Mouse (Mus musculus) CH12.LX (cell line): ENCODE measurements around the gene Bbs7. TPM values are rescaled to one million over a fixed set of nuclear protein-coding genes. Genes with fewer than 3 reads are reported as not detected.

Source experiments
- DNase-seq: peaks from one replicate; pipeline ENCODE4 v3.0.0-alpha.2; 2013; ENCODE audit errors: extremely low read depth
- H3K27ac ChIP-seq: 2 replicates; pipeline ENCODE4 v1.5.1; 2012; ENCODE audit warnings: low read depth, mild to moderate bottlenecking, control low read depth, moderate library complexity; ENCODE audit not compliant: insufficient read depth
- H3K27me3 ChIP-seq: replicated peaks from 2 replicates; pipeline ENCODE3; 2012; ENCODE audit warnings: inconsistent platforms
- H3K36me3 ChIP-seq, 2 experiments: replicated peaks in 1 of 2; 2 replicates each; pipeline versions ENCODE3 to v1.6.1; 2012; ENCODE audit warnings: inconsistent platforms in 1 of 2, low read length in 1 of 2, mild to moderate bottlenecking in 1 of 2, mixed read lengths in 1 of 2, moderate library complexity in 1 of 2; ENCODE audit not compliant: control insufficient read depth in 1 of 2, insufficient read depth in 1 of 2
- H3K4me1 ChIP-seq, 2 experiments: 2 replicates each; pipeline ENCODE4 v1.6.1; 2012; ENCODE audit warnings: inconsistent platforms in 1 of 2, moderate library complexity in 1 of 2; ENCODE audit not compliant: insufficient read depth in 2 of 2, control insufficient read depth in 1 of 2
- H3K4me2 ChIP-seq: 2 replicates; pipeline ENCODE4 v1.6.1; 2012; ENCODE audit warnings: low read depth, mild to moderate bottlenecking, control low read depth; ENCODE audit not compliant: poor library complexity, insufficient read depth, severe bottlenecking
- H3K4me3 ChIP-seq, 3 experiments: fragments of 150-350 bp in 1 of 3; sonication (generic) in 1 of 3; replicated peaks in 1 of 3; 2 replicates each; pipeline versions ENCODE3 to v1.5.1; 2011 to 2012; ENCODE audit warnings: low read depth in 2 of 3, low read length in 2 of 3, mild to moderate bottlenecking in 2 of 3, moderate library complexity in 2 of 3, control low read depth in 1 of 3, improper control_type of control experiment in 1 of 3, inconsistent platforms in 1 of 3, mixed read lengths in 1 of 3; ENCODE audit not compliant: poor library complexity in 1 of 3
- H3K79me2 ChIP-seq: replicated peaks from 2 replicates; pipeline ENCODE4 v1.6.1; 2012; ENCODE audit warnings: mild to moderate bottlenecking, moderate library complexity; ENCODE audit not compliant: control insufficient read depth, poor library complexity, insufficient read depth, severe bottlenecking; ENCODE audit errors: extremely low read depth
- H3K9ac ChIP-seq: 2 replicates; pipeline ENCODE4 v1.6.1; 2012; ENCODE audit warnings: low read depth, mild to moderate bottlenecking, control low read depth, moderate library complexity; ENCODE audit not compliant: insufficient read depth
- H3K9me3 ChIP-seq: replicated peaks from 2 replicates; pipeline ENCODE3; 2012; ENCODE audit warnings: low read length, inconsistent platforms, mixed read lengths
- BHLHE40 ChIP-seq: IDR thresholded peaks from 2 replicates; pipeline ENCODE4 v1.6.1; 2011; ENCODE audit warnings: mild to moderate bottlenecking, low read depth, low read length, improper control_type of control experiment
- CTCF ChIP-seq, 2 experiments: IDR thresholded peaks in 1 of 2; conservative IDR thresholded peaks in 1 of 2; 2 replicates each; pipeline ENCODE4 v1.5.1; 2011 to 2012; ENCODE audit warnings: low read depth in 2 of 2, low read length in 2 of 2, improper control_type of control experiment in 1 of 2, inconsistent platforms in 1 of 2, mild to moderate bottlenecking in 1 of 2, moderate library complexity in 1 of 2
- E2F4 ChIP-seq: IDR thresholded peaks from 2 replicates; pipeline ENCODE4 v1.6.1; 2011; ENCODE audit warnings: low read depth, low read length, improper control_type of control experiment; ENCODE audit not compliant: insufficient replicate concordance
- EP300 ChIP-seq: IDR thresholded peaks from 2 replicates; pipeline ENCODE4 v1.6.1; 2011; ENCODE audit warnings: low read length, improper control_type of control experiment
- GABPA ChIP-seq: IDR thresholded peaks from 2 replicates; pipeline ENCODE4 v1.6.1; 2012; ENCODE audit warnings: low read depth, low read length, improper control_type of control experiment, inconsistent platforms; ENCODE audit not compliant: insufficient replicate concordance
- HCFC1 ChIP-seq: IDR thresholded peaks from 2 replicates; pipeline ENCODE4 v1.6.1; 2012; ENCODE audit warnings: low read depth, mild to moderate bottlenecking, inconsistent platforms, low read length, improper control_type of control experiment
- IRF4 ChIP-seq: IDR thresholded peaks from 2 replicates; pipeline ENCODE4 v1.6.1; 2014; ENCODE audit warnings: low read depth, mild to moderate bottlenecking, inconsistent platforms, low read length, improper control_type of control experiment
- JUN ChIP-seq: IDR thresholded peaks from 2 replicates; pipeline ENCODE4 v1.6.1; 2011; ENCODE audit warnings: low read depth, mild to moderate bottlenecking, low read length, improper control_type of control experiment, moderate library complexity; ENCODE audit not compliant: insufficient read depth
- JUND ChIP-seq: conservative IDR thresholded peaks from 2 replicates; pipeline ENCODE4 v1.6.1; 2011; ENCODE audit warnings: low read depth, low read length, improper control_type of control experiment
- MAFK ChIP-seq: IDR thresholded peaks from 2 replicates; pipeline ENCODE4 v1.6.1; 2011; ENCODE audit warnings: low read length, improper control_type of control experiment; ENCODE audit not compliant: insufficient replicate concordance
- MAX ChIP-seq: IDR thresholded peaks from 2 replicates; pipeline ENCODE4 v1.6.1; 2011; ENCODE audit warnings: low read length, improper control_type of control experiment
- MEF2A ChIP-seq: IDR thresholded peaks from 2 replicates; pipeline ENCODE4 v1.6.1; 2014; ENCODE audit warnings: low read depth, mild to moderate bottlenecking, inconsistent platforms, low read length, improper control_type of control experiment, borderline replicate concordance
- MYC ChIP-seq: IDR thresholded peaks from 2 replicates; pipeline ENCODE4 v1.6.1; 2011; ENCODE audit warnings: low read depth, mild to moderate bottlenecking, improper control_type of control experiment, low read length
- NELFE ChIP-seq: IDR thresholded peaks from 2 replicates; pipeline ENCODE4 v1.6.1; 2011; ENCODE audit warnings: low read depth, low read length, improper control_type of control experiment
- PAX5 ChIP-seq: IDR thresholded peaks from 2 replicates; pipeline ENCODE4 v1.6.1; 2012; ENCODE audit warnings: low read length, inconsistent platforms, mixed read lengths
- POLR2AphosphoS2 ChIP-seq: IDR thresholded peaks from 2 replicates; pipeline ENCODE4 v1.6.1; 2011; ENCODE audit warnings: low read depth, low read length, improper control_type of control experiment
- RAD21 ChIP-seq: IDR thresholded peaks from 2 replicates; pipeline ENCODE4 v1.6.1; 2011; ENCODE audit warnings: low read depth, mild to moderate bottlenecking, low read length, improper control_type of control experiment, moderate library complexity
- SMC3 ChIP-seq: IDR thresholded peaks from 2 replicates; pipeline ENCODE4 v1.6.1; 2011; ENCODE audit warnings: low read depth, low read length, improper control_type of control experiment
- TBP ChIP-seq: conservative IDR thresholded peaks from 2 replicates; pipeline ENCODE4 v1.6.1; 2011; ENCODE audit warnings: low read depth, low read length, improper control_type of control experiment
- TCF12 ChIP-seq: IDR thresholded peaks from 2 replicates; pipeline ENCODE4 v1.6.1; 2014; ENCODE audit warnings: low read depth, mild to moderate bottlenecking, inconsistent platforms, low read length, improper control_type of control experiment
- UBTF ChIP-seq: IDR thresholded peaks from 2 replicates; pipeline ENCODE4 v1.6.1; 2012; ENCODE audit warnings: low read depth, mild to moderate bottlenecking, inconsistent platforms, low read length, improper control_type of control experiment, moderate library complexity
- USF1 ChIP-seq: IDR thresholded peaks from 2 replicates; pipeline ENCODE4 v1.6.1; 2014; ENCODE audit warnings: low read depth, mild to moderate bottlenecking, inconsistent platforms, low read length, improper control_type of control experiment
- ZC3H11A ChIP-seq: IDR thresholded peaks from 2 replicates; pipeline ENCODE4 v1.6.1; 2012; ENCODE audit warnings: low read depth, mild to moderate bottlenecking, inconsistent platforms, low read length, improper control_type of control experiment
- ZKSCAN1 ChIP-seq: IDR thresholded peaks from 2 replicates; pipeline ENCODE4 v1.6.1; 2012; ENCODE audit warnings: low read depth, inconsistent platforms, low read length, improper control_type of control experiment, borderline replicate concordance
- ZMIZ1 ChIP-seq: IDR thresholded peaks from 2 replicates; pipeline ENCODE4 v1.6.1; 2012; ENCODE audit warnings: low read depth, mild to moderate bottlenecking, inconsistent platforms, low read length, improper control_type of control experiment
- ZNF384 ChIP-seq: IDR thresholded peaks from 2 replicates; pipeline ENCODE4 v1.6.1; 2012; ENCODE audit warnings: low read depth, low read length, improper control_type of control experiment, inconsistent platforms
- dilution Hi-C: fragments of 300-500 bp; cut with MboI; formaldehyde crosslinking; loops from 2 replicates; pipeline ENCODE4 v1.14.3; 2020; ENCODE audit warnings: low sequenced_read_pairs; ENCODE audit not compliant: extremely low pct_unique_long_range_greater_than_20kb, extremely low pct_ligation_motif_present
- in situ Hi-C: fragments of 300-500 bp; cut with MboI; formaldehyde crosslinking; loops from 3 replicates; pipeline ENCODE4 v1.14.3; 2019; ENCODE audit warnings: low sequenced_read_pairs, low pct_ligation_motif_present, low pct_unique_long_range_greater_than_20kb, mixed read lengths
- polyA plus RNA-seq: library from polyadenylated mRNA; unstranded; fragments of >175 nt; gene quantifications from 2 replicates; pipeline ENCODE4 v1.2.1, GENCODE M21; 2012; ENCODE audit warnings: low read depth; ENCODE audit not compliant: insufficient read length
- total RNA-seq, 2 experiments: library from RNA; depleted of rRNA; stranded (reverse); fragments of 300-350 nt in 1 of 2; fragments of >200 nt in 1 of 2; gene quantifications; 2 replicates each; pipeline ENCODE4 v1.2.3; 2012 to 2014

Bbs7 gene
- total and polyA plus RNA-seq, 3 experiments: 1.6 to 6.6 (median 3.3) TPM

GRCm38 (mm10) chr3:36552406-36553047, 60.8 kb downstream of the Bbs7 start, which contains the start of gene Exosc9 (continued):
- no peak for TF ChIP-seq JUND
- no peak for TF ChIP-seq ZKSCAN1
- no peak for TF ChIP-seq E2F4
- peak; percentile 54; the same call in 1 of the 2 replicates for TF ChIP-seq MEF2A
- peak; percentile 71; the same call in 1 of the 2 replicates for TF ChIP-seq IRF4
- no peak for TF ChIP-seq SMC3
- TF ChIP-seq RAD21: no peak
- no peak for TF ChIP-seq MAFK
- no peak for TF ChIP-seq ZC3H11A
- TF ChIP-seq TBP: peak; percentile 39; the same call in 1 of the 2 replicates
- TF ChIP-seq ZNF384: no peak
- peak; percentile 58; the same call in 1 of the 2 replicates for TF ChIP-seq ZMIZ1
- no peak for TF ChIP-seq POLR2AphosphoS2
- peak; percentile 29; the same call in 1 of the 2 replicates for TF ChIP-seq GABPA
- TF ChIP-seq UBTF: no peak

DNA sequence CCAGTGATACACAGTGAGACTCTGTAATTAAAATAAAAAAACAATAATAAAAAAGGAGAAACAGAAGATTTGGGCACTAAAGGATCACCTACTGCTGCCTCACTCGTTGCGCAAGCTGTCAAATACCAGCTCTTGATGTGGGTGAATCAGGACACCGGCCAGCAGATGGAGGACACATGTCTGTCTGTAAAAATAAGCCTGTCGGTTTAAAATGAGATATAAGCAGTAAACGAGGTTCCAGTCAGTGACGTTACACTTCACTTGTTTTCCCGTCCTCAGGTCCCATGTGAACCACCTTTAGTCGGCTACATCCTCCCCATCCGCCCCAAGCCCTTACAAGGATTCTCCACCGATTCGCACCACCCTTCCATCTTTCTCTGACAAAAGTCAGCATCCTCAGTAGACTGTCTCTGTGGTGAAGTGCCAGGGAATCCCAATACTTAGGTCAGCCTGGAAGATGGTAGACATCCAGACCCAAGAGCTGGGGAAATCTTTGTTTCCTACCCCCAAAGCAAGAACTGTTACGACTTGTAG, 61.4 kb downstream of the Bbs7 start:
- H3K4me1 ChIP-seq: peaks cover 2 to 16% of the 10 kb centered on the region in 2 experiments; a peak in 2 of 4 replicates
- in situ Hi-C loops: no loop called here
- TF ChIP-seq CTCF (conservative IDR thresholded peaks at IDR 0.05 in 1 of 2, IDR thresholded peaks at IDR 0.05 in 1 of 2; ENCODE audit: low read depth in 2 of 2, low read length in 2 of 2) (no peak), IRF4 (no peak), POLR2AphosphoS2 (no peak), NELFE (no peak), TCF12 (no peak), EP300 (no peak), MAFK (no peak), PAX5 (no peak), MAX (no peak), ZNF384 (no peak), USF1 (no peak), GABPA (no peak), BHLHE40 (no peak), JUN (no peak), MYC (no peak), ZC3H11A (no peak), HCFC1 (no peak), UBTF (no peak)
- TF ChIP-seq, all 38 proteins: peak for 0
- Histone ChIP-seq H3K36me3 (peaks cover 21 to 33% of the 10 kb centered on the region in 2 experiments), H3K9me3 (no peaks in the 10 kb centered on the region), H3K27me3 (no peaks in the 10 kb centered on the region), H3K79me2 (peaks cover 11% of the 10 kb centered on the region), H3K9ac (peak overlapping the region; percentile 34; the same call in 1 of the 2 replicates), H3K4me2 (peak overlapping the region; percentile 71), H3K27ac (no peak overlapping the region), H3K4me3 (peak overlapping the region; percentile 48 to 98 (median 81))
- no peak for DNase-seq
- dilution Hi-C loops: no loop called here
